Mouse (Mus musculus) C2C12 (cell line): ENCODE results near the gene Nek7. TPM values are rescaled to one million over a fixed set of nuclear protein-coding genes. Genes with fewer than 3 reads are reported as not detected.

Source experiments
- H3K27me3 ChIP-seq: one replicate; pipeline ENCODE4 v1.6.1; 2011; ENCODE audit not compliant: control insufficient read depth, insufficient read depth, insufficient read length
- H3K36me3 ChIP-seq: one replicate; pipeline ENCODE4 v1.6.1; 2011; ENCODE audit not compliant: control insufficient read depth, insufficient read depth
- H3K4me3 ChIP-seq: one replicate; pipeline ENCODE4 v1.5.1; 2011; ENCODE audit warnings: mild to moderate bottlenecking, control low read depth; ENCODE audit not compliant: poor library complexity, insufficient read depth, severe bottlenecking
- H3K79me2 ChIP-seq: one replicate; pipeline ENCODE4 v1.6.1; 2011; ENCODE audit not compliant: control insufficient read depth, insufficient read depth
- H3K79me3 ChIP-seq: one replicate; pipeline ENCODE4 v1.6.1; 2011; ENCODE audit warnings: low read depth, control low read depth
- H3ac ChIP-seq: one replicate; pipeline ENCODE3; 2011; ENCODE audit warnings: low read depth; ENCODE audit not compliant: control insufficient read depth, insufficient read length
- CEBPB ChIP-seq: IDR thresholded peaks from one replicate; pipeline ENCODE4 v1.6.1; 2011; ENCODE audit warnings: low read depth, mild to moderate bottlenecking, control low read depth, moderate library complexity
- CTCF ChIP-seq: IDR thresholded peaks from one replicate; pipeline ENCODE4 v1.5.1; 2011; ENCODE audit not compliant: control insufficient read depth, insufficient read depth, insufficient read length
- FOSL1 ChIP-seq: IDR thresholded peaks from one replicate; pipeline ENCODE4 v1.8.0; 2011; ENCODE audit warnings: mild to moderate bottlenecking, low read length; ENCODE audit not compliant: poor library complexity, insufficient read depth, severe bottlenecking
- MAX ChIP-seq: IDR thresholded peaks from one replicate; pipeline ENCODE4 v1.6.1; 2011; ENCODE audit warnings: mild to moderate bottlenecking, control low read depth
- MYOD1 ChIP-seq: IDR thresholded peaks from one replicate; pipeline ENCODE4 v1.6.1; 2011; ENCODE audit warnings: low read depth; ENCODE audit not compliant: control insufficient read depth, insufficient read length
- MYOG ChIP-seq: IDR thresholded peaks from one replicate; pipeline ENCODE4 v1.6.1; 2011; ENCODE audit not compliant: control insufficient read depth, insufficient read length; ENCODE audit errors: extremely low read depth
- USF1 ChIP-seq: IDR thresholded peaks from one replicate; pipeline ENCODE4 v1.6.1; 2011; ENCODE audit warnings: low read depth, mild to moderate bottlenecking, control low read depth, moderate library complexity
- polyA plus RNA-seq: library from polyadenylated mRNA; unstranded; fragments of >200 nt; fragmentation: generic; extraction: Trizol; gene quantifications from one replicate; pipeline ENCODE4 v1.2.1, GENCODE M21; 2012; ENCODE audit warnings: missing spikeins

Gene Nek7
- polyA plus RNA-seq, 1 experiment = 12.0 TPM

- Histone ChIP-seq H3K79me3 (no peaks in the 10 kb centered on the region), H3K79me2 (peaks cover 15% of the 10 kb centered on the region), H3ac (no peak overlapping the region), H3K36me3 (peaks cover 13% of the 10 kb centered on the region), H3K27me3 (no peaks in the 10 kb centered on the region), H3K4me3 (no peak overlapping the region)
- no peak for TF ChIP-seq MAX
- no peak for TF ChIP-seq CEBPB
- TF ChIP-seq MYOD1 = no peak
- TF ChIP-seq FOSL1 = no peak
- no peak for TF ChIP-seq USF1
- TF ChIP-seq CTCF = no peak
- no peak for TF ChIP-seq MYOG
These were observed 109.4 kb downstream of the Nek7 start for GRCm38 (mm10) chr1:138510566-138510965.

GRCm38 (mm10) chr1:138507446-138508043 lies 112.4 kb downstream of the Nek7 start:
- Histone ChIP-seq H3K36me3 (peaks cover 6% of the 10 kb centered on the region), H3K4me3 (no peak overlapping the region), H3K79me2 (peaks cover 15% of the 10 kb centered on the region), H3K79me3 (no peaks in the 10 kb centered on the region), H3K27me3 (no peaks in the 10 kb centered on the region), H3ac (peak overlapping the region; percentile 27)
- TF ChIP-seq FOSL1 = no peak
- TF ChIP-seq MYOG = no peak
- TF ChIP-seq MAX = no peak
- no peak for TF ChIP-seq USF1
- no peak for TF ChIP-seq MYOD1
- TF ChIP-seq CTCF = no peak
- no peak for TF ChIP-seq CEBPB

DNA sequence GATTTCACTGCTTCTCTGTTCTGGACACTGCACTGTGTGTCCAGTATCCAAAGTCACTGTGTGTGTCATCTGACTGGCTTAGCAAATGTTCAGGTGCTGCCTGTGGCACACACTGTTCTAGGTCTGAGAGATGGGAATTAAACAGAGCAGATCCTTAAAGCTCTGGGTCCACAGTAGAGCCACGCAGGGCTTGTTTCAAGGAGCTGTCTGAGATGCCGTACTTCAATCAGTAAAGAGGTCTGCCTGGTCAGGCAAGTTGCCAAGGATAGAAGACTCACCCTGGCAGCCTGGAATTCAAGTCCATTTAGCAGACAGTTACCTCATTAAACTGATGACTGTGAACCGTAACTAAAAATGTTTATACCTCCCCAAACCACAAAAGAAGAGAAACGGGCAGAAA lies 112.9 kb downstream of the Nek7 start:
- TF ChIP-seq FOSL1 (peak; percentile 43), CEBPB (no peak)
- Histone ChIP-seq H3K79me2 (peaks cover 15% of the 10 kb centered on the region), H3K27me3 (no peaks in the 10 kb centered on the region), H3K36me3 (peaks cover 11% of the 10 kb centered on the region), H3K79me3 (no peaks in the 10 kb centered on the region), H3K4me3 (no peak overlapping the region), H3ac (peak overlapping the region; percentile 68)

GRCm38 (mm10) chr1:138504228-138504627 lies 115.7 kb downstream of the Nek7 start:
- no peaks in the 10 kb centered on the region for H3K79me3 ChIP-seq
- H3K27me3 ChIP-seq = no peaks in the 10 kb centered on the region
- no peak overlapping the region for H3K4me3 ChIP-seq
- no peak overlapping the region for H3ac ChIP-seq
- H3K79me2 ChIP-seq = peaks cover 6% of the 10 kb centered on the region
- peaks cover 30% of the 10 kb centered on the region for H3K36me3 ChIP-seq
- TF ChIP-seq FOSL1 (no peak), CEBPB (no peak), USF1 (no peak), MYOG (no peak), CTCF (no peak), MAX (no peak), MYOD1 (no peak)

GRCm38 (mm10) chr1:138500691-138501090 lies 119.2 kb downstream of the Nek7 start:
- no peak overlapping the region for H3K4me3 ChIP-seq
- H3ac ChIP-seq = no peak overlapping the region
- no peaks in the 10 kb centered on the region for H3K79me3 ChIP-seq
- H3K79me2 ChIP-seq = no peaks in the 10 kb centered on the region
- TF ChIP-seq MYOD1 (no peak), FOSL1 (no peak), USF1 (no peak), CTCF (no peak), CEBPB (no peak), MYOG (no peak), MAX (no peak)
- peaks cover 53% of the 10 kb centered on the region for H3K36me3 ChIP-seq
- no peaks in the 10 kb centered on the region for H3K27me3 ChIP-seq

DNA sequence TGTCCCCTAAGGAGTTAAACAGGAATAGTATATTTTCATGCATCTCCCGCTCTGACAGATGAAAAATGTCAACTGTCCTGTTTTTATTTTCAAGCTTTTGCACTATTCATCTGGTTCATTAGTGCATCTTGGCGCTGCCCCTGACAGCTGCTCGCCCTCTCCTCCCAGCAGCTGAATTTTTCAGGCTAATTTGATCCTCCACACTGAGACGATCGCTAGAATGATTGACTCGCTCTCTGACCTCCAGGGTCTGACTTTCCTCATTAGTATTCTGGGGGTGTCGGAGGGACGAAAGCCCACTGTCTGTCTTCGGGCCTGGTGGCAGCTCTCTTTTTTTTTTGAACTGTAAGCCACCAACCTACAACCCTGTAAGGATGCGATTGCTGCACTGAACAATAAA lies 119.8 kb downstream of the Nek7 start:
- no peaks in the 10 kb centered on the region for H3K79me3 ChIP-seq
- no peak overlapping the region for H3ac ChIP-seq
- H3K4me3 ChIP-seq = no peak overlapping the region
- H3K36me3 ChIP-seq = peaks cover 58% of the 10 kb centered on the region
- H3K79me2 ChIP-seq = no peaks in the 10 kb centered on the region
- no peak for TF ChIP-seq CTCF
- no peak for TF ChIP-seq MYOG
- no peak for TF ChIP-seq CEBPB
- TF ChIP-seq USF1 = no peak
- no peak for TF ChIP-seq MYOD1
- no peak for TF ChIP-seq MAX
- TF ChIP-seq FOSL1 = no peak
- H3K27me3 ChIP-seq = no peaks in the 10 kb centered on the region
